In genomic region chr19:53427817-53428216, GRCm38 (mm10) we compare ENCODE assay signal across 12 mouse cellular contexts. TPM values are rescaled to one million over a fixed set of nuclear protein-coding genes. Genes with fewer than 3 reads are reported as not detected.
DNase-seq lines count a peak whose midpoint lies in the region; ATAC-seq and TF ChIP-seq lines count a peak whose summit lies in the region.
"Had no signal": no experiment of that assay in that cellular context is flagged by ENCODE, and none has a peak within 500 bp of the region (broad histone marks: within the 10 kb centered on the region; RNA-seq: fewer than 3 reads in every experiment).

No protein-coding gene starts in this region.

- H3K4me2 ChIP-seq in heart, embryonic 13.5 days: peak overlapping the region; percentile 21
- H3K4me2 ChIP-seq in midbrain, postnatal 0 days (ENCODE audit: low read depth, low read length, poor library complexity, severe bottlenecking): no peak overlapping the region
- no peak overlapping the region for H3K4me2 ChIP-seq in midbrain, embryonic 14.5 days (ENCODE audit: low read length)
- H3K4me2 ChIP-seq: neural tube, embryonic 12.5 days had no signal

- intact Hi-C loops in heart, postnatal 25 days (cut with DNase I): no loop called here

- DNase-seq in heart, postnatal 25 days (ENCODE audit: low spot score): no peak
- DNase-seq in midbrain, postnatal 0 days (ENCODE audit: low spot score): peak; percentile 49
- no peak for DNase-seq in midbrain, embryonic 14.5 days
- DNase-seq in left cerebral cortex, adult 9 months (ENCODE audit: low spot score in 2 of 2): peak; percentile 47 to 73
- no peak for DNase-seq in urinary bladder, adult 2 months (ENCODE audit: low spot score)
- no peak for DNase-seq in gastrocnemius, postnatal 10 days
- DNase-seq in thymus, adult 2 months: no peak
- DNase-seq: heart, postnatal 10 days had no signal

- H3K9ac ChIP-seq in heart, embryonic 13.5 days: 0 out of 2 replicates have a peak overlapping the region, but pooled peaks have one; percentile 21
- H3K9ac ChIP-seq in midbrain, postnatal 0 days (replicated peaks; ENCODE audit: low read length, poor library complexity, severe bottlenecking): no peak overlapping the region
- H3K9ac ChIP-seq in midbrain, embryonic 14.5 days (replicated peaks; ENCODE audit: low read length): no peak overlapping the region
- H3K9ac ChIP-seq: neural tube, embryonic 12.5 days had no signal

- TF ChIP-seq CTCF in midbrain, postnatal 0 days (IDR thresholded peaks at IDR 0.05): no peak
- no peak for TF ChIP-seq CTCF in thymus, adult 2 months (IDR thresholded peaks at IDR 0.05; ENCODE audit: borderline replicate concordance, control insufficient read depth, extremely low read depth, insufficient read depth, low read length, poor library complexity)

- H3K9me3 ChIP-seq in heart, embryonic 13.5 days: no peaks in the 10 kb centered on the region
- no peaks in the 10 kb centered on the region for H3K9me3 ChIP-seq in midbrain, postnatal 0 days (ENCODE audit: low read length)
- H3K9me3 ChIP-seq in midbrain, embryonic 14.5 days (ENCODE audit: control insufficient read depth, low read length): no peaks in the 10 kb centered on the region
- H3K9me3 ChIP-seq: neural tube, embryonic 12.5 days had no signal

- 44% methylated on average over 8 of the region's 8 CpGs for WGBS in heart, embryonic 13.5 days
- 54% methylated on average over 8 of the region's 8 CpGs for WGBS in midbrain, postnatal 0 days
- WGBS in midbrain, embryonic 14.5 days: 66% methylated on average over 8 of the region's 8 CpGs
- WGBS in thymus, adult 2 months: 93% methylated on average over 8 of the region's 8 CpGs

- H3K27me3 ChIP-seq in heart, embryonic 13.5 days (replicated peaks): peaks cover 7% of the 10 kb centered on the region; the same call in 1 of the 2 replicates
- H3K27me3 ChIP-seq in midbrain, postnatal 0 days (ENCODE audit: insufficient read depth, low read length): 0 out of 2 replicates have a peak, but pooled peaks cover 4% of the 10 kb centered on the region
- no peaks in the 10 kb centered on the region for H3K27me3 ChIP-seq in midbrain, embryonic 14.5 days (ENCODE audit: control insufficient read depth, insufficient read depth, low read length)
- H3K27me3 ChIP-seq in thymus, adult 2 months (ENCODE audit: control insufficient read depth, insufficient read depth, low read length): no peaks in the 10 kb centered on the region
- H3K27me3 ChIP-seq: neural tube, embryonic 12.5 days had no signal

- no peak for ATAC-seq in heart, embryonic 13.5 days (ENCODE audit: extremely low read depth, insufficient number of reproducible peaks, low FRiP score, low TSS enrichment)
- ATAC-seq in midbrain, postnatal 0 days (ENCODE audit: low FRiP score): no peak
- ATAC-seq in midbrain, embryonic 14.5 days (ENCODE audit: low FRiP score, low TSS enrichment): no peak

- no peaks in the 10 kb centered on the region for H3K36me3 ChIP-seq in heart, embryonic 13.5 days
- no peaks in the 10 kb centered on the region for H3K36me3 ChIP-seq in midbrain, postnatal 0 days (ENCODE audit: insufficient read depth, low read length)
- no peaks in the 10 kb centered on the region for H3K36me3 ChIP-seq in midbrain, embryonic 14.5 days (ENCODE audit: control insufficient read depth, insufficient read depth, low read length)
- H3K36me3 ChIP-seq in thymus, adult 2 months (ENCODE audit: control insufficient read depth, insufficient read depth, low read length): no peaks in the 10 kb centered on the region
- H3K36me3 ChIP-seq: neural tube, embryonic 12.5 days had no signal

- H3K4me3 ChIP-seq in heart, embryonic 13.5 days: no peak overlapping the region
- H3K4me3 ChIP-seq in midbrain, postnatal 0 days (ENCODE audit: low read depth, low read length): no peak overlapping the region
- no peak overlapping the region for H3K4me3 ChIP-seq in midbrain, embryonic 14.5 days (replicated peaks; ENCODE audit: low read depth, low read length)
- no peak overlapping the region for H3K4me3 ChIP-seq in thymus, adult 2 months (ENCODE audit: control insufficient read depth, insufficient read depth, low read length)
- H3K4me3 ChIP-seq: neural tube, embryonic 12.5 days had no signal

- H3K27ac ChIP-seq in heart, embryonic 13.5 days (replicated peaks): peak overlapping the region; percentile 66
- H3K27ac ChIP-seq in midbrain, postnatal 0 days (ENCODE audit: low read depth, low read length): no peak overlapping the region
- no peak overlapping the region for H3K27ac ChIP-seq in midbrain, embryonic 14.5 days (replicated peaks; ENCODE audit: low read depth, low read length)
- H3K27ac ChIP-seq in thymus, adult 2 months (ENCODE audit: control insufficient read depth, insufficient read depth, low read length): no peak overlapping the region
- H3K27ac ChIP-seq: kidney, postnatal 0 days; neural tube, embryonic 12.5 days had no signal

- H3K4me1 ChIP-seq in heart, embryonic 13.5 days: peaks cover 40% of the 10 kb centered on the region
- peaks cover 9% of the 10 kb centered on the region; the same call in 1 of the 2 replicates for H3K4me1 ChIP-seq in midbrain, postnatal 0 days (ENCODE audit: insufficient read depth, low read length)
- H3K4me1 ChIP-seq in midbrain, embryonic 14.5 days (ENCODE audit: control insufficient read depth, insufficient read depth, low read length): no peaks in the 10 kb centered on the region
- H3K4me1 ChIP-seq in thymus, adult 2 months (replicated peaks; ENCODE audit: control insufficient read depth, insufficient read depth, low read length): peaks cover 35% of the 10 kb centered on the region

- TF ChIP-seq POLR2A in thymus, adult 2 months (IDR thresholded peaks at IDR 0.05; ENCODE audit: control insufficient read depth, extremely low read depth, insufficient read depth, low read length, poor library complexity): no peak

RNA-seq across cellular contexts. Expression of gene Smndc1, which starts 37.4 kb away (rescaled TPM):
- 27.8 and 28.8 TPM in 2 replicates for polyA plus RNA-seq in heart, embryonic 13.5 days (2015; fragmentation: Nextera tagmentation; extraction: Ambion mirVana)
- 10 to 100 TPM; 28.8 to 33.2 TPM for total RNA-seq in heart, postnatal 25 days (2021)
- 8.9 and 17.8 TPM in 2 replicates for total RNA-seq in midbrain, postnatal 0 days (2014; rRNA removed)
- polyA plus RNA-seq in midbrain, postnatal 0 days (2015; fragmentation: Nextera tagmentation; extraction: Ambion mirVana): 28.9 and 35.0 TPM in 2 replicates
- 37.2 and 42.0 TPM in 2 replicates for polyA plus RNA-seq in midbrain, embryonic 14.5 days (2014; fragmentation: Nextera tagmentation; extraction: Ambion mirVana)
- polyA plus RNA-seq in urinary bladder, adult 2 months (2012; rRNA removed): 26.1 and 28.5 TPM in 2 replicates
- 10 to 100 TPM; 27.3 to 34.7 TPM for total RNA-seq in gastrocnemius, postnatal 10 days (2021)
- polyA plus RNA-seq in thymus, adult 2 months (2012; rRNA removed): 6.7 and 6.8 TPM in 2 replicates

RNA-seq across cellular contexts. Expression of gene Gm10197, which starts 56.3 kb away (rescaled TPM):
- not detected in 2 replicates for polyA plus RNA-seq in heart, embryonic 13.5 days (2015; fragmentation: Nextera tagmentation; extraction: Ambion mirVana)
- not detected for total RNA-seq in heart, postnatal 25 days (2021)
- not detected in 2 replicates for total RNA-seq in midbrain, postnatal 0 days (2014; rRNA removed)
- polyA plus RNA-seq in midbrain, postnatal 0 days (2015; fragmentation: Nextera tagmentation; extraction: Ambion mirVana): not detected in 2 replicates
- polyA plus RNA-seq in midbrain, embryonic 14.5 days (2014; fragmentation: Nextera tagmentation; extraction: Ambion mirVana): 4.4 TPM in 1 of 2 replicates, not detected in the other
- polyA plus RNA-seq in urinary bladder, adult 2 months (2012; rRNA removed): not detected in 2 replicates
- total RNA-seq in gastrocnemius, postnatal 10 days (2021): not detected
- polyA plus RNA-seq in thymus, adult 2 months (2012; rRNA removed): not detected in 2 replicates
- total RNA-seq: heart, postnatal 10 days; liver, adult 2 months had no signal
- polyA plus RNA-seq: kidney, postnatal 0 days; liver, adult 2 months; neural tube, embryonic 12.5 days had no signal

Comparison
In these comparisons a context has a peak if more than half of its experiments do, and no peak if none do; other contexts are left out.
1. DNase-seq: peak in midbrain, postnatal 0 days (single experiment) and left cerebral cortex, adult 9 months (2 of 2); none in heart, postnatal 25 days (single experiment), midbrain, embryonic 14.5 days (single experiment), urinary bladder, adult 2 months (single experiment), gastrocnemius, postnatal 10 days (single experiment) and thymus, adult 2 months (single experiment).